Mouse (Mus musculus) spleen, adult 2 months (tissue): Measurements from ENCODE around the gene Ulk4.

Source experiments
- CTCF ChIP-seq: fragments of 200-500 bp; IDR thresholded peaks from 2 replicates; pipeline ENCODE4 v1.5.1; 2011; ENCODE audit warnings: mild to moderate bottlenecking, inconsistent platforms; ENCODE audit not compliant: insufficient read depth, insufficient read length, insufficient replicate concordance; ENCODE audit errors: extremely low read depth
- POLR2A ChIP-seq: fragments of 200-500 bp; IDR thresholded peaks from 2 replicates; pipeline ENCODE4 v1.6.1; 2011; ENCODE audit warnings: low read depth, low read length, inconsistent platforms

GRCm38 (mm10) chr9:120993004-120993403, 284.0 kb downstream of the Ulk4 start:
- no peak for TF ChIP-seq POLR2A
- TF ChIP-seq CTCF, result no peak
